Mouse (Mus musculus): ENCODE data around the gene Prrg1. TPM values are rescaled to one million over a fixed set of nuclear protein-coding genes. Genes with fewer than 3 reads are reported as not detected.

Gene Prrg1
- 17.6 and 17.9 TPM in 2 replicates for polyA plus RNA-seq (2014; fragmentation: Nextera tagmentation; extraction: Ambion mirVana)

DNA sequence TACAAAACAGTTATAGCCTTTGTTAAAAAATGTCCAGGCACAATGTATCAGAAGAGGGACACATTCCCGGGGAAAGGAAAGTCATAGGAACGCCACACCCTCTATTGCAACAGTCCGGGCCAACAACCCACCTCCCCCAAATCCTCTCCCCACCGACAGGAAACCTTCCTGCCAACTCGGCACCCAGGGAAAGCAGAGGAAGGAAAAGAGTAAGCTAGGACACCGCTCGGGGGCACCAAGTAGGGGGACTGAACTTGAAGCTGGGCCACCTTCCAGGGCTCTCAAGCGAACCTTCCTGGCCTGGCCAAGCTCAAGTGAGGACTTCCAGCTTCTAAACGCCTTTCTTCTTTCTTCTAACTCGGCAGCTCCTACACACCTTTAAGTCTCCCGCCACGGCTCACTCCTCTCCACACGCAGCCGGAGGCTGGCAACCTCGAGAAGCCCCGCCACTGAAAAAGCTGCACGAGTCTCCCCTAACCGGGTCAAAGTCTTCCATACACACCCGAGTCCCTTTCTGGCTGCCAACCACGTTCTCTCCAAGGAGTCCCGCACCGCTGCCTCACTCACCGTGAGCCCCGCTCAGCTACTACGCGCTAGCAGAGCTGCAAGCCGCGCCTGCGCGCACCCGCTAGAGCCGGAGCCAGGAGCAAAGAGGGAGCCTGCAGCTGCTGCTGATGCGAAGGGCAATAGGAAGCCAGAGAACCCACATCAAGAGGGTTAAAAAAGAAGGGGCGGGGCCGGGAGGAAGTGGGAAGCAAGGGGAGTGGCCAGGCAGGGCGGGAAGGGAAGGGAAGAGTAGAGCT, at the start of gene Prrg1:
TSS of gene Prrg1 (minus strand) at position 695 of the 803 bp plus-strand sequence.
- H3K4me1 ChIP-seq (ENCODE audit: control insufficient read depth, insufficient read depth, low read length) = no peaks in the 10 kb centered on the region
- no peaks in the 10 kb centered on the region for H3K36me3 ChIP-seq (ENCODE audit: control insufficient read depth, insufficient read depth, low read length)
- no peaks in the 10 kb centered on the region for H3K27me3 ChIP-seq (replicated peaks; ENCODE audit: control insufficient read depth, insufficient read depth, low read length)
- WGBS = 18% methylated on average over 29 of the region's 36 CpGs
- ATAC-seq (ENCODE audit: low read depth) (peak; percentile 98), DNase-seq (ENCODE audit: low spot score) (peak; percentile 92)
- H3K4me2 ChIP-seq (ENCODE audit: low read depth, low read length) = peak within 1 kb of the TSS; percentile 43
- H3K4me3 ChIP-seq (ENCODE audit: low read depth, low read length) = peak within 1 kb of the TSS; percentile 51
- H3K27ac ChIP-seq (replicated peaks; ENCODE audit: low read depth, low read length) = peak within 1 kb of the TSS; percentile 94
- peak within 1 kb of the TSS; percentile 71 for H3K9ac ChIP-seq (ENCODE audit: low read depth, low read length)
- H3K9me3 ChIP-seq (ENCODE audit: control insufficient read depth, low read length) = no peaks in the 10 kb centered on the region

DNA sequence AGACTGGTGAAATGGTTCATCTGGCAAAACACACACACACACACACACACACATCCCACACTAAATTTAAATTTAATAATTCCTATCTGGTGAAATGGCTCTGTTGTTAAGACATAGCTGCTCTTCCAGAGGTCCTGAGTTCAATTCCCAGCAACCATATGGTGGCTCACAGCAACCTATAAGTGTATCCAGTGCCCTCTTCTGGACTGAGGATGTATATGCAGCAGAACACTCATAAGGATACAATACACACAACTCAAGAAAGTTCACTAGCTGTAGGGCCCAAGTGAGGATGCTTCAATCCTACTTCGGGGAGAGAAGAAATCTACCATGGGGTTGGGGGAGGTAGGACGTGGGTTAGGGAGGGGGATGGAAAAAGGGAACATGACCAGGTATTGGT, 22.1 kb upstream of the Prrg1 start:
- H3K4me3 ChIP-seq (ENCODE audit: low read depth, low read length) = no peak overlapping the region
- H3K36me3 ChIP-seq (ENCODE audit: control insufficient read depth, insufficient read depth, low read length) = no peaks in the 10 kb centered on the region

DNA sequence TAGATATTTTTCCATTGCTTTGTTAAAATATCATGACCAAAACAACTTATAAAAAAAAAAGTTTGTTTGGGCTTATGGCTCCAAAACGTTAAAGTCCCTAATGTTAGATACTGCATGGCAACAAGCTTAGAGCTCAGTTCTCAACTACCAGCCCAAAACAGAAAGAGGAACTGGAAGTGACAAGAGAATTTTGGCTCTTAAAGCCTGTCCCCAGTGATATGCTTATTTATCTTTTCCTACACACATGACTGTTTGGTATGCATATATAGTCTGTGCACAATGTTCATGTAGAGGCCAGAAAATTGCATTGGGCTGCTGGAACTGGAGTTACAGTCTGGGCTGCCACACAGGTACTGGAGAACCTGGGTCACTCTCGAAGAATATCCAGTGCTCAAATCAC, 9.4 kb upstream of the Prrg1 start:
- H3K4me3 ChIP-seq (ENCODE audit: low read depth, low read length) = no peak overlapping the region
- no peaks in the 10 kb centered on the region for H3K4me1 ChIP-seq (ENCODE audit: control insufficient read depth, insufficient read depth, low read length)
- H3K4me2 ChIP-seq (ENCODE audit: low read depth, low read length) = no peak overlapping the region
- H3K27me3 ChIP-seq (replicated peaks; ENCODE audit: control insufficient read depth, insufficient read depth, low read length) = no peaks in the 10 kb centered on the region
- ATAC-seq (ENCODE audit: low read depth) (no peak), DNase-seq (ENCODE audit: low spot score) (no peak)
- WGBS = 62% methylated on average over 2 of the region's 2 CpGs
- H3K36me3 ChIP-seq (ENCODE audit: control insufficient read depth, insufficient read depth, low read length) = no peaks in the 10 kb centered on the region
- H3K9me3 ChIP-seq (ENCODE audit: control insufficient read depth, low read length) = no peaks in the 10 kb centered on the region
- no peak overlapping the region for H3K27ac ChIP-seq (replicated peaks; ENCODE audit: low read depth, low read length)
- H3K9ac ChIP-seq (ENCODE audit: low read depth, low read length) = no peak overlapping the region

More for the DNA sequence above, 22.1 kb upstream of the Prrg1 start:
- no peak overlapping the region for H3K4me2 ChIP-seq (ENCODE audit: low read depth, low read length)
- no peaks in the 10 kb centered on the region for H3K27me3 ChIP-seq (replicated peaks; ENCODE audit: control insufficient read depth, insufficient read depth, low read length)
- WGBS = 61% methylated on average over 2 of the region's 2 CpGs
- ATAC-seq (ENCODE audit: low read depth) = no peak
- no peak overlapping the region for H3K9ac ChIP-seq (ENCODE audit: low read depth, low read length)
- no peaks in the 10 kb centered on the region for H3K4me1 ChIP-seq (ENCODE audit: control insufficient read depth, insufficient read depth, low read length)
- H3K27ac ChIP-seq (replicated peaks; ENCODE audit: low read depth, low read length) = no peak overlapping the region
- no peak for DNase-seq (ENCODE audit: low spot score)
- H3K9me3 ChIP-seq (ENCODE audit: control insufficient read depth, low read length) = no peaks in the 10 kb centered on the region

DNA sequence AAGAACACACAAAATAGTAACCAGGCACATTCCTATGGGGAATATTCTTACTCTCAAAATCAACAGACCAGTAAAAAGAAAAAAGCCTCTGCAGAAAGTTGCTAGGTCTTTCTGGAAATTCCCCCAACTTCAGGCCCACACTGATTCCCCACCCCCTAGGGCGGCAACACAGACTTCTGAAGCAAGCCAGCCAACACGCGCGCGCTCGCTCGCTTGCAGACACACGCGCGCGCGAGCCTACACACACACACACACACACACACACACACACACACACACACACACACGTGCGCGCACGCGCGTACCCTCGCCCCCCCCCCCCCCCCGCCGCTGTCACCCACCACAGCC, 868 bp downstream of the Prrg1 start:
- H3K27me3 ChIP-seq (replicated peaks; ENCODE audit: control insufficient read depth, insufficient read depth, low read length) = no peaks in the 10 kb centered on the region
- no peaks in the 10 kb centered on the region for H3K4me1 ChIP-seq (ENCODE audit: control insufficient read depth, insufficient read depth, low read length)
- H3K4me3 ChIP-seq (ENCODE audit: low read depth, low read length) = peak overlapping the region; percentile 51
- WGBS = 32% methylated on average over 10 of the region's 21 CpGs
- ATAC-seq (ENCODE audit: low read depth) (peak; percentile 64), DNase-seq (ENCODE audit: low spot score) (peak; percentile 93)
- peak overlapping the region; percentile 43 for H3K4me2 ChIP-seq (ENCODE audit: low read depth, low read length)
- H3K9me3 ChIP-seq (ENCODE audit: control insufficient read depth, low read length) = no peaks in the 10 kb centered on the region
- H3K36me3 ChIP-seq (ENCODE audit: control insufficient read depth, insufficient read depth, low read length) = no peaks in the 10 kb centered on the region
- H3K27ac ChIP-seq (replicated peaks; ENCODE audit: low read depth, low read length) = peak overlapping the region; percentile 94
- H3K9ac ChIP-seq (ENCODE audit: low read depth, low read length) = peak overlapping the region; percentile 71

DNA sequence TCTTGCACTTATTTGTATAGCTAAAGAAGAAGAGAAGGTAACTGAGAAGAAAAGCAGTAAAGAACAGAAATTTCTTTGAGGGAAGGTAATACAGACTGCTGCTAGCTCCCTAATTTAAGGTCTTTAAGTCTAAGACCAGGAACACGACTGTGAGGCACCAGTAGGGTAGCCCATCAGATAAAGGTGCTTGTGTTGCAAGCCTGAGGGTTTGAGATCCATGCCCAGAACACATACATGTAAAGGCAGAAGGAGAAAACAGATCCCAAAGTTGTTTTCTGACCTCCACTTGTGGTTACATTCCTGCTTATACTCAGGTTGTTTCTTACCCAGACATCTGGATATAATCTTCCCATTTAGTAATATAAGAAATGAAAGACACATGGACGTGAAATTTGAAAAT, 20.2 kb downstream of the Prrg1 start:
- Histone ChIP-seq H3K36me3 (ENCODE audit: control insufficient read depth, insufficient read depth, low read length) (no peaks in the 10 kb centered on the region), H3K4me1 (ENCODE audit: control insufficient read depth, insufficient read depth, low read length) (no peaks in the 10 kb centered on the region), H3K27me3 (replicated peaks; ENCODE audit: control insufficient read depth, insufficient read depth, low read length) (no peaks in the 10 kb centered on the region), H3K4me2 (ENCODE audit: low read depth, low read length) (no peak overlapping the region), H3K9me3 (ENCODE audit: control insufficient read depth, low read length) (no peaks in the 10 kb centered on the region), H3K9ac (ENCODE audit: low read depth, low read length) (no peak overlapping the region), H3K27ac (replicated peaks; ENCODE audit: low read depth, low read length) (no peak overlapping the region), H3K4me3 (ENCODE audit: low read depth, low read length) (no peak overlapping the region)
- WGBS = 15% methylated on average over 2 of the region's 2 CpGs
- ATAC-seq (ENCODE audit: low read depth) (no peak), DNase-seq (ENCODE audit: low spot score) (peak; percentile 40)

DNA sequence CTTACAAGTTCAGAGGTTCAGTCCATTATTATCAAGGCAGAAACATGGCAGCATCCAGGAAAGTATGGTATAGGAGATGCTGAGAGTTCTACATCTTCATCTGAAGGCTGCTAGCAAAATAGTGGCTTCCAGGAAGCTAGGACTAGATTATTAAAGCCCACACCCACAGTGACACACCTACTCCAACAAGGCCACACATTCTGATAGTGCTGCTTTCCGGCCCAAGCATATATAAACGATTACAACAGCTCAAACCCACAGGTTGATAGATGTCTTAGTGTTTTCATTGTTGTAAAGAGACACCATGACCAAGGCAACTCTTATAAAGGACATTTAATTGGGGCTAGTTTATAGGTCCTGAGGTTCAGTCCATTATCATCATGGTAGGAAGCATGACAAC, 30.3 kb downstream of the Prrg1 start:
- Histone ChIP-seq H3K9ac (ENCODE audit: low read depth, low read length) (no peak overlapping the region), H3K4me3 (ENCODE audit: low read depth, low read length) (no peak overlapping the region), H3K27ac (replicated peaks; ENCODE audit: low read depth, low read length) (no peak overlapping the region), H3K4me2 (ENCODE audit: low read depth, low read length) (no peak overlapping the region), H3K9me3 (ENCODE audit: control insufficient read depth, low read length) (no peaks in the 10 kb centered on the region), H3K4me1 (ENCODE audit: control insufficient read depth, insufficient read depth, low read length) (no peaks in the 10 kb centered on the region), H3K27me3 (replicated peaks; ENCODE audit: control insufficient read depth, insufficient read depth, low read length) (no peaks in the 10 kb centered on the region), H3K36me3 (ENCODE audit: control insufficient read depth, insufficient read depth, low read length) (no peaks in the 10 kb centered on the region)
- no peak for ATAC-seq (ENCODE audit: low read depth)
- 100% methylated on average over 2 of the region's 2 CpGs for WGBS
- no peak for DNase-seq (ENCODE audit: low spot score)

DNA sequence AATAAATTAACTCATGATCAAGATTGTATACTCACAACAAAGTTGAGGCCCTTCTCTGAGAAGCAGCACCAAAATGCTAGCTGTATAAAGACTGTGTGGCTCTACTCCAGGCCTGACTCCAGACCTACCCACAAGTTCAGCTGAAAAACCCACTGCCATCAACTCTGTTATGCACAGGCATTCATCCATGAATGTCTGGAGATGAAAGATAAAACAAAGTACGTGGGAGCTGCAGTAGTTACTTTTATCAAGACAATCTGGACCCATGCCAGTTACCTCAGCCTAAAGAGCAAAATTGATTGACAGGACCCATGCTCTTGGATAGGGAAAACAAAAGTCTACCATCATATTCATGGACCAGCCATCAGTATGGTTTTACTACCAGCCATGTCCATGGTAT, 31.0 kb downstream of the Prrg1 start:
- no peaks in the 10 kb centered on the region for H3K27me3 ChIP-seq (replicated peaks; ENCODE audit: control insufficient read depth, insufficient read depth, low read length)
- no peaks in the 10 kb centered on the region for H3K9me3 ChIP-seq (ENCODE audit: control insufficient read depth, low read length)
- H3K4me3 ChIP-seq (ENCODE audit: low read depth, low read length) = no peak overlapping the region
- DNase-seq (ENCODE audit: low spot score) = no peak
- H3K27ac ChIP-seq (replicated peaks; ENCODE audit: low read depth, low read length) = no peak overlapping the region
- ATAC-seq (ENCODE audit: low read depth) = no peak
- no peaks in the 10 kb centered on the region for H3K4me1 ChIP-seq (ENCODE audit: control insufficient read depth, insufficient read depth, low read length)
- 57% methylated on average over 1 of the region's 1 CpGs for WGBS
- H3K4me2 ChIP-seq (ENCODE audit: low read depth, low read length) = no peak overlapping the region
- no peak overlapping the region for H3K9ac ChIP-seq (ENCODE audit: low read depth, low read length)
- H3K36me3 ChIP-seq (ENCODE audit: control insufficient read depth, insufficient read depth, low read length) = no peaks in the 10 kb centered on the region

DNA sequence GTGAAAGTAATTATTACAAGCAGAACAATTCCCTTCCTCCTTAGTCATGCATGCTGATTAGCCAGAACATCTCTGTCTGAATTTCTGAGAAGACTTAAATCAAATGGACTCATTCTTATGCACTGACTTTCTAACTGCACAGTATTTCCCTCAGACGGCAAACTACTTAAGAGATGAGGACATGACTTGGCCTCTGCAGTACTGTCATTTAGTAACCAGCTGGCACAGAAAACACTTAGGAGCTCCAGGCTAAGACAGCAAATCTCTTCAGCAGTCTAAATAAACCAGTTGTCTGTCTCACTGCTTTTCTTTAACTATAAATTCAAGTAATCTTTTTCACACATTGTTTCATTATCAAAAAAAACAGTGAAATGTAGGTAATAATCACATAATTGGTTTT, 36.0 kb downstream of the Prrg1 start:
- no peaks in the 10 kb centered on the region for H3K27me3 ChIP-seq (replicated peaks; ENCODE audit: control insufficient read depth, insufficient read depth, low read length)
- H3K9ac ChIP-seq (ENCODE audit: low read depth, low read length) = no peak overlapping the region
- H3K27ac ChIP-seq (replicated peaks; ENCODE audit: low read depth, low read length) = no peak overlapping the region
- H3K4me2 ChIP-seq (ENCODE audit: low read depth, low read length) = no peak overlapping the region
- H3K4me3 ChIP-seq (ENCODE audit: low read depth, low read length) = no peak overlapping the region
- no peaks in the 10 kb centered on the region for H3K9me3 ChIP-seq (ENCODE audit: control insufficient read depth, low read length)
- no peaks in the 10 kb centered on the region for H3K4me1 ChIP-seq (ENCODE audit: control insufficient read depth, insufficient read depth, low read length)
- WGBS = 43% methylated on average over 1 of the region's 1 CpGs
- H3K36me3 ChIP-seq (ENCODE audit: control insufficient read depth, insufficient read depth, low read length) = no peaks in the 10 kb centered on the region
- DNase-seq (ENCODE audit: low spot score) (peak; percentile 4), ATAC-seq (ENCODE audit: low read depth) (no peak)

DNA sequence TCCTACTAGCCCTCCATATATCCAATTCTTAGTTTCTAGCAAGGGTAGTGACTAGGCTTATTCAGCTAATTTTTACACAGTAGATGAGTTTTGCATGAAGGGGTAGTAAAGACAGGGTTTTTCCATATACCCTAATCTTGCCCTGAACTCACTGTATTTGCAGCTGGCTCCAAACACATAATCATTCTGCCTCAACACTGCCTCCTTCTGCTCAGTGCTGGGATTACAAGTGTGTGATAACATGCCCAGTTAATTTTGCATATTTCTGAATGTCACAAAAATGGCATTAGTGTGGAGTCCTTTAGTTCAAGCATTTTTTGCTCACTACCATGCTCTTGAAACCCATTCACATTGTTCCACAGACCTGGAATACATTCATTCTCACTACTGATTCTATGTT, 44.0 kb downstream of the Prrg1 start:
- Histone ChIP-seq H3K36me3 (ENCODE audit: control insufficient read depth, insufficient read depth, low read length) (no peaks in the 10 kb centered on the region), H3K27me3 (replicated peaks; ENCODE audit: control insufficient read depth, insufficient read depth, low read length) (no peaks in the 10 kb centered on the region), H3K4me3 (ENCODE audit: low read depth, low read length) (no peak overlapping the region), H3K27ac (replicated peaks; ENCODE audit: low read depth, low read length) (no peak overlapping the region), H3K9ac (ENCODE audit: low read depth, low read length) (no peak overlapping the region), H3K9me3 (ENCODE audit: control insufficient read depth, low read length) (no peaks in the 10 kb centered on the region), H3K4me1 (ENCODE audit: control insufficient read depth, insufficient read depth, low read length) (no peaks in the 10 kb centered on the region), H3K4me2 (ENCODE audit: low read depth, low read length) (no peak overlapping the region)
- ATAC-seq (ENCODE audit: low read depth) (no peak), DNase-seq (ENCODE audit: low spot score) (no peak)
